Mouse (Mus musculus) heart, adult 2 months (tissue): Measurements from ENCODE around the gene Ano1.

Experiments used
- CTCF ChIP-seq: fragments of 200-600 bp; IDR thresholded peaks from 2 replicates; pipeline ENCODE4 v1.8.1; 2022; ENCODE audit warnings: antibody characterized with exemption, mild to moderate bottlenecking, moderate library complexity
- EP300 ChIP-seq: fragments of 200-500 bp; IDR thresholded peaks from 2 replicates; pipeline ENCODE4 v1.6.1; 2011; ENCODE audit warnings: low read depth, low read length, control low read depth; ENCODE audit not compliant: insufficient read depth
- POLR2A ChIP-seq: fragments of 200-500 bp; IDR thresholded peaks from 2 replicates; pipeline ENCODE4 v1.6.1; 2011; ENCODE audit warnings: mild to moderate bottlenecking, low read depth, low read length, control low read depth; ENCODE audit not compliant: insufficient read depth

DNA sequence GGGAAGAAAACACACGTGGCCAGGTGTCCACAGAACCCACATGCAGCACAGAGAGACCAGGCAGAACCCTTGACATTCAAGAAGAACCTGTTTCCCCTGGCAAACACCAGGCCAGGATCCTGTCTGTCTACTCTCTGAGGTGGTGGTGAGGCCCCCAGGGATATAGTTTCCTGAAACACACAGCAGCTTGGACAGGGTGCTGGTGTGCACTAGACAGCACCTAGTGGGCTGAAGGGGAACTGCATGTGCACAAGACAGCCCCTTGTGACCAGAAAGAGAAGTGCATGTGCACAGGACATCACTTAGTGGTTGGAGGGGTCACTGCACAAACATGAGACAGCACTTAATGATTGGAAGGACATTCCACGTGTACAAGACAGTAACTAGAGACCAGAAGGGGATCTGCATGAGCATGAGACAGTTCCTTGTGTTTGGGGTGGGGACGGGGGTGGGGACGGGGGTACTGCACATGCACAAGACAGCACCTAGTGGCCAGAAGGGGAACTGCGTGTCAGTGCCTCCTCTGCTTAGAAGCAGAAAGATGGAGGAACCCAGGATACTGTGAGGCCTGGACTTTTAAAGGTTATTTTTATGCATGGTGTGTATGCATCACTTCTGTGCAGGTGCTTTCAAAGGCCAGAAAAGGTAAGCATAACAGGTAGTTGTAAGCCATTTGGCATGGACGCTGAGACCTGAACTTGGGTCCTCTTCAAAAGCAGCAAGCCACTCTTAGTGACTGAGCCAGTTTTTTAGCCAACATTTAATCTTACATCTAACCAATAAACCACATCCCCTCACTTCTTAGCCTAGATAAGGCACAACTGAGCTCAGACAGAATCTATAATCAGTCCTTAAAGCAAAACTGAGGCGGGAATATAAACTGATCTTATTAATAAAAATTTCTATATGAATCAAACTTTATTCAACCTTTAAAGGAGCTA is 54.7 kb downstream of the Ano1 start:
- peak; percentile 64 for TF ChIP-seq CTCF
- no peak for TF ChIP-seq POLR2A
- no peak for TF ChIP-seq EP300
